Mouse (Mus musculus) gastrocnemius, postnatal 25 days (tissue): ENCODE measurements around the gene Gm21788. TPM values are rescaled to one million over a fixed set of nuclear protein-coding genes. Genes with fewer than 3 reads are reported as not detected.
"Not testable (repeated sequence)": the region's sequence is repeated elsewhere in the genome, so short reads cannot be mapped to it uniquely, and the experiment has no call there.

Experiments
- DNase-seq: peaks from one replicate; pipeline ENCODE4 v3.0.0; 2022
- long read RNA-seq, 2 experiments: library from polyadenylated mRNA; stranded (forward); transcript quantifications; one replicate each; pipeline ENCODE4 v2.0.0; 2021
- total RNA-seq, 2 experiments: library from RNA; stranded (reverse); gene quantifications; 1 replicate in 1 of 2; 2 replicates in 1 of 2; pipeline ENCODE4 v1.2.3; 2021

Gm21788 gene
- not detected for total RNA-seq
- long read RNA-seq, experiment 1: 0 reads
- long read RNA-seq, experiment 2: 0 reads

DNA sequence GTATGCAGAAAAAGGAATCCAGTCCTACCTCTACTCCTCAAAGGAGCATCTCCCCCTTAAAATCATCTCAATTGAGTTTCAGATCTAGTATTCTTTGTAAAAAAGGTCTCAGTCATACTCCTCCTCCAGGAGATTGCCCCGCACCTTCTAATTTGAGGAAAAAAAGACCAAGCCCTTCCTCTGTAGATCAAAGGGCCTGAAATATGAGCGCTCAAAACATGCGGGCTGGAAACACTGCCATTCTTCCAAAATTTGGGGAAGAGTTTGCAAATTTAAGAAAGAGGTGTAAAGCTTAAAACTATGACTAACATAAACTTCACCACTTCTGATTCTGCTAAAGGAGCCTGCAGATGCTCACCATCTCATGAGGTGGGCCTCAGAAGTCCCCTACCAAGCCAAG is at the start of gene Gm21788:
Gene Gm21788, plus strand, starts transcription at position 301 of the 400 bp plus-strand sequence.
- DNase-seq: not testable (repeated sequence)

Other genes starting within 250 kb of the Gm21788 start
- not detected for gene Gm21244, start 235.7 kb upstream of the Gm21788 start, total RNA-seq
- not detected for gene Gm28998, start 151.2 kb upstream of the Gm21788 start, total RNA-seq
- not detected for gene Gm20826, start 233.5 kb downstream of the Gm21788 start, total RNA-seq